Mouse (Mus musculus) brain, embryonic 14.5 days (tissue): ENCODE results near the gene Uggt2.

Experiments
- CTCF ChIP-seq: fragments of 200-500 bp; IDR thresholded peaks from 2 replicates; pipeline ENCODE4 v1.5.1; 2012; ENCODE audit warnings: inconsistent platforms, mild to moderate bottlenecking, moderate library complexity, borderline replicate concordance; ENCODE audit not compliant: insufficient read depth, insufficient read length; ENCODE audit errors: extremely low read depth
- POLR2A ChIP-seq: fragments of 200-500 bp; IDR thresholded peaks from 2 replicates; pipeline ENCODE4 v1.6.1; 2012; ENCODE audit warnings: mild to moderate bottlenecking, inconsistent platforms, borderline replicate concordance; ENCODE audit not compliant: poor library complexity, insufficient read depth, insufficient read length, severe bottlenecking; ENCODE audit errors: extremely low read depth

GRCm38 (mm10) chr14:119052361-119052760 is 46.9 kb downstream of the Uggt2 start:
- no peak for TF ChIP-seq CTCF
- TF ChIP-seq POLR2A, result no peak
